Mouse (Mus musculus): ENCODE data around the gene Mpdu1.

Mpdu1 gene

DNA sequence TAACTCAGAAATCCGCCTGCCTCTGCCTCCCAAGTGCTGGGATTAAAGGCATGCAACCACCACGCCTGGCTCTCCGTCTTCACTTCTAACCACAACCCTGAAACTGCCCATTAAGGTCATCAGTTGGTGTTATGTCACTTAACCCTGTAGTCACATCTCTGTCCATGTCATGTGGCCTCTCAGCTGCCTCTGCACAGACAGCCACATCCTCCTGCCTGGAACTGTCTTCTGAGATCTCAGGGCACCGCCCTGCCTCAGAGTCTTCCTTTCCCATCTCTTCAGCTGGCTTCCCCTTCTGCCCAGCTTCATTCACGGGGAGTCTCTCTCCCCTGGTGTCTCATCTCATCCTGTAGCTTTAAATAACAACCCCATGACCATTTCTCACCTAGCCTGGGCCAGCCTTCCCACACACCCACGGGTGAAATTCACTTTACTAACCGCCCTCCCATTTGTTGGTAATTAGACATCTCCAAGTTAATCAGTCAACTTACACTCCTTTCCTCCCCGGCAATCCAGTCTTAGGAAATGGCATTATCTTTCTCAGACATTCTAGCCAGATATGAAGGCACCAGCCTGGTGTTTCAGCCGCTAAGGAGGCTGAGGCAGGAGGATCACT lies 29.9 kb upstream of the Mpdu1 start:
- in situ Hi-C loops (cut with MboI, MseI): no loop called here

DNA sequence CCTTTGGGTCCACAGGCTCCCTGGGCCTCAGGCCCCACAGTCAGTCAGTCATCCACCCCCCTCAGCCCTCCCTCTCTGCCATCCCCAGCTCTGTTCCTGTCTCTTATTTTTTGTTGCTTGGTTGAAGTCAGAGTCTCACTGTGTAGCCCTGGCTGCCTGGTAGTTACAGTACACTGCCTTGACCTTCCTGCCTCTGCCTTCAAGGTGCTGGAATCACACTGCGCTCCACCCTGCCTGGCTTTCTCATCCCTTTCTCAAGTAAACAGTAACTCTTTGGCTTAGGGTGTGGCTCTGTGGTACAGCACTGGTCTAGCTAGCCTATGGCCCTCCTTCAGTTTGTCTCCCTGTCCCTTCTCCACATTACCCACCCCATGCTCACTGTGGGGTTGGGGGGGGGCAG lies 27.4 kb upstream of the Mpdu1 start:
- in situ Hi-C loops (cut with MboI, MseI): loop anchor here (5.0 kb wide), 1 partner anchor 32 kb away; no protein-coding TSS in a partner anchor

DNA sequence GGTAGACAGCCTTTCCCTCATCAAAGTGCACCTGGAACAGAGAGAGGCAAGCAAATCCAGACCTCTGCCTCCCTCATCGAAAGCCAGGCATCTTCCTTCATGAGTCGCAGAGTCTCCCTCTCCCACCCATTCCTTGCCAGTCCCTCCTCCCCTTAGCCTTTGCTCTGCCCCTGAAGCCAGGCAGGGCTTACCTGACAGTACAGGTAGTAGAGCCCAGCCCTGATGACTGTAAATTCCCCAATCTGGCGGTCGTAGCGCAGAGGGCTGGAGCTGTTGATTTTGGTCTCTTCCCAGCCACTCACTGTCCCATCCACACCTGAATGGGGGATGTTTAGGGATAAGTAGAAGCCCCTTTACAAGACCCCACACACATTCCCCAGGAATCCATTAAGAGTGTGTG lies 24.6 kb upstream of the Mpdu1 start:
- in situ Hi-C loops (cut with MboI, MseI): loop anchor here (5.0 kb wide), 1 partner anchor 35 kb away; no protein-coding TSS in a partner anchor

GRCm38 (mm10) chr11:69686377-69686776 lies 23.9 kb upstream of the Mpdu1 start:
- in situ Hi-C loops (cut with MboI, MseI): loop anchor here (5.0 kb wide), 1 partner anchor 36 kb away; no protein-coding TSS in a partner anchor

DNA sequence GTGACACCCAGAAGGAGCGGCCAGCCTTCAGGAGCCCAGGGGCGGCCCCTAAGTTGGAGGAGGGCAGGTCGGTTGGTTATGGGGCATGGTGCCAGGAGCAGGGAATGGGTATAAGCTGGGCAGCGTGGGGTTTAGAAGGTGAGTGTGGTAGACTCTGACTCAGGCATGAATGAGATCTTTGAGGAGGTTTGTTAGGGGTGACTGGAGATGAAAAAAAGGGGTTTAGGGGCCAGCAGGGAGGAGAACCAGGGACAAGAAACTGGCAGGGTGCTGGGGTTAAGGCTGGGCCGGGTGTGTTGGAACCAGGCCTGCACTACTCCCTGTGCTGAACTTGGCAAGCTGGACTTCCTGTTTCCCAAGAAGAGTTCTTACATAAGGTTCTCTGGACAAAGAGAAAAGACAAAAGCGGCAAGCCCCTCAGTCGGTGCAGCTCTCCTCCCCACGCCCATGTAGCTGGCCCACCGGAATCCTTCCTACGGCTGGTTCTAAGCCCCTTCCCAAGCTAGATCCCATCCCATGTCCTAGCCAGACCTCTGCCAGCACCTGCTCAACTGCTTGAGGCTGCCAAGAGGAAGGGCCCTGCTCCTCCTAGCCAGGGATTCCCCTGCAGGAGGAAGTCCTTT lies 23.2 kb upstream of the Mpdu1 start, which contains the start of gene Tnfsf13:
Tnfsf13 (minus strand) TSS at position 259 of the 623 bp plus-strand sequence.
- in situ Hi-C loops (cut with MboI, MseI): loop anchor here (5.0 kb wide), 1 partner anchor 37 kb away; no protein-coding TSS in a partner anchor

DNA sequence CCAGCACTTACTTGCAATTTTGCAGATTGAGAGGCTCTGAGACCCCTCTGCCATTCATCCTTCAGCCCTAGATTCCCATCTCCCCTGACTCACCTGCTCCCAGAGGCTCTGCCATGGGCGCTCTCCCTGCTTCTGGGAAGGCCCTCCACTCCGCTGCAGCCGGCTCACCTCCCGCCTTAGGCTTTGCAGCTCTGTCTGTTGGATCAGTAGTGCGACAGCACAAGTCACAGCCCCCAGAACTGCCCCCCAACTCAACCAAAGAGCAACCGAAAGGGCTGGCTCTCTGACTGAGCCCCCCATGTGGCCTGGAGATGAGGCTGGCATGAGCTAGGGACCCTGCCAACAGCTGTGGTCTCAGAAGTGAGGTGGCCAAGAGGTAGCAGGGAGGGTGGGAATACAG lies 22.5 kb upstream of the Mpdu1 start:
- in situ Hi-C loops (cut with MboI, MseI): loop anchor here (5.0 kb wide), 1 partner anchor 37 kb away; no protein-coding TSS in a partner anchor

GRCm38 (mm10) chr11:69684128-69684745 lies 21.8 kb upstream of the Mpdu1 start:
- in situ Hi-C loops (cut with MboI, MseI): no loop called here

DNA sequence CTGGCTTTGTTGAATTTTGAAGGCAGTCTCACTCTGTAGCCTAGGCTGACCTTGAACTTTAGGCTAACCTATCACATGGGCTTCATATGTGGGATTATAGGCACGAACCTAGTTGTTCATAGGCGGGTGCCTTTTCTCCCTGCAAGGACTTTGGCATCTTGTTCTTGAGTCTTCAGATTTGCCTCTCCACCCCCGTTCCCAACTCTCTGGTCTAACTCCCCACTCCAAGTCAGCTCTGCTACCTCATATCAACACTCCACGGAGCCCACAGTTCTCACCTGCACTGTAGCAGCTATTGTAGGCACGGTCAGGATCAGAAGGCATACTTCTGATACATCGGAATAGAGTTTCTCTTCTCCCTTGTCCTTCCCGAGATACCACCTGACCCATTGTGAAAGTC lies 21.1 kb upstream of the Mpdu1 start:
- in situ Hi-C loops (cut with MboI, MseI): no loop called here

DNA sequence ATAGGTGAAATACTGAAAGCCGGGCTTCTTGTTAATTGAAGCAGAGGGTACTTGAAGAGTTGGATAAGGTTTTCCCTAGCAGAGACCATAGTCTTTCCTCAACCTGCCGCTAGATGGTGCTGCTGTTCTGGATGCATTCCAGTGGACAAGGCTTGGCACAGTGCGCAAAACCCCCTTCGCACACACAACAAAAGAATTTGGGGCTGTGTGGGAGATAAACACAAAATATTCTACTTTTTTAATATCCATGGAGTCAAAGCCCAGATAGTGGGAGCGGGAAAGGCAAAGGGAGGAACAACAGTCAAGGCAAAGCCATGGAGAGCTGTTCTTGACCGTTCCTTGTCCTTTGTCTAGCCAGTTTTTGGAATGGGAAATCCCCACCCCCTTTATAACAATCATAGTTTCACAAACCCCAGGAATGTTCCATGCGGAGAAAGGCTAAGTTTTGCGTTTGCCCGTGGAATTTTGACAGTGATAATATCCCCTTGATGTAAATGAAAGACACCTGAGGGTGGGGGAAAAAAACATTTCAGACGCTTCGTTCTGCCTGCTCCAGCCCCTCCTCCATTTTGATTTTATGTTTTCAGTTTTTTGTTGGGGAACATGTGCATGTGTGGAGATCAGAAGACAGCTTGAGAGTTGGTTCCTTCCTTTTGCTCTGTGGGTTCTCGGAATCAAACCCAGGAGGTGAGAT lies 20.5 kb upstream of the Mpdu1 start:
- in situ Hi-C loops (cut with MboI, MseI): no loop called here

GRCm38 (mm10) chr11:69682209-69682839 lies 19.9 kb upstream of the Mpdu1 start:
- in situ Hi-C loops (cut with MboI, MseI): no loop called here

- in situ Hi-C loops (cut with MboI, MseI): no loop called here
Observed at GRCm38 (mm10) chr11:69681314-69682208, 19.1 kb upstream of the Mpdu1 start, which contains the start of gene Senp3. Gene Senp3 (minus strand): TSS chr11:69682084.

GRCm38 (mm10) chr11:69680136-69680855 lies 17.9 kb upstream of the Mpdu1 start:
- in situ Hi-C loops (cut with MboI, MseI): no loop called here

DNA sequence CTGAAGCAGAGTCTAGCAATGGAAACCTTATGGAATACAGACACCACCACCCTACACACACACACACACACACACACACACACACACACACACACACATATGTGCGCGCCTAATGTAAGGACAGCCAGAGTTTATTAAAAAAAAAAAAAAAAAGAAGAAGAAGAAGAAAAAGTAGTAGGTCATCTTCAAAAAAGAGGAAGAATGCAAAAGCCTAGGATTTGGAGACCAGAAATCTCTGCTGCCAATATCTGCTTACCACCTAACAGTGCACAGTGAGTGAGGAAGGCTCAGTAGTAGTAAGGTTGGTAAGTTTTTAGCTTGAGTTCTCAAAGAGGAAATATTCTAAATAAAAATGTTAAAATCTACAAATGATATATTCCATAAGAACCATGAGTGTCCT lies 16.7 kb upstream of the Mpdu1 start:
- in situ Hi-C loops (cut with MboI, MseI): no loop called here

DNA sequence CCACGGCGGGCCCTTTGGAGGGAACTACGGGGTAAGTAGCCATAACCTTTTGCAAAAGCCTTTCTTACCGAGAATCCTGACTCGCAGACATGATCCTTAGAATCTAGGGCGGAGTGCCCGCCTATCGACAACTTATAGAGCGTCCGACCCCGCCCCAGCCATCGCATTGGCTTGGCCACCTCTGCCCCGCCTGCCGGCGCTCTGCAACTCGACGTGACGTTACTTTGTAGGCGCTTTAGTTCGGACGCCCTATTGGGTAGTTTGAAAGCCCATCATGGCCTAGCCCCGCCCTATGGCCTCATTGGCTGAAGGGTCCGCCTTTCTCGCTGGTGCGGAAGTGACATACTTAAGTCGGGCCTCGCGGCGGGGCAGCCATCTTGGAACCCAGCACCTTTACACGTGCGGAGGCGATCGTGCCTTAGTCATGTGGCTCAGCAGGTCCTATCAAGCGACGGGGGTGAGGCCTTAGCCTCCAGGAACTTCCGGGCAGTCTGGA lies 9.8 kb upstream of the Mpdu1 start, which contains the start of gene Eif4a1:
Eif4a1 (minus strand) TSS at position 213 of the 496 bp plus-strand sequence.
- in situ Hi-C loops (cut with MboI, MseI): no loop called here

DNA sequence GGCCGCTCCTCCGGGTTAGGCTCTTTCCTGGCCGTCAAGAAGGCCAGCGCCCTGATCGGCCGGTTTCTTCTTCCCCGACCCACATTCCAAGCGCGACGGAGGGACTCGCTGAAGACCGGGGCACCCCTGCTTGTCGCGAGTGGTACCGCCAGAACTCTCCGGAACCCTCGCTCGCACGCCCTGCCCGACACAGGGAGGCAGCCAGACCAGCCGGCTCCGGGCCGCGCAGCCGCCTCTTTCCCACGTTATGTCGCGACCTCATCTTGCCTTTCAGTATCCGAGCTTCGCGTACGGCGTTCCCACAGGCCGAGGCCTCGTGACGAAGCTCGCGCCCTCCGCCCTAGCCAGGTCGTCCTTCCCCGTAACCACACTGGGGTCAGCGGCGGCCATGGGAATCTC lies 9.3 kb upstream of the Mpdu1 start:
- in situ Hi-C loops (cut with MboI, MseI): no loop called here

DNA sequence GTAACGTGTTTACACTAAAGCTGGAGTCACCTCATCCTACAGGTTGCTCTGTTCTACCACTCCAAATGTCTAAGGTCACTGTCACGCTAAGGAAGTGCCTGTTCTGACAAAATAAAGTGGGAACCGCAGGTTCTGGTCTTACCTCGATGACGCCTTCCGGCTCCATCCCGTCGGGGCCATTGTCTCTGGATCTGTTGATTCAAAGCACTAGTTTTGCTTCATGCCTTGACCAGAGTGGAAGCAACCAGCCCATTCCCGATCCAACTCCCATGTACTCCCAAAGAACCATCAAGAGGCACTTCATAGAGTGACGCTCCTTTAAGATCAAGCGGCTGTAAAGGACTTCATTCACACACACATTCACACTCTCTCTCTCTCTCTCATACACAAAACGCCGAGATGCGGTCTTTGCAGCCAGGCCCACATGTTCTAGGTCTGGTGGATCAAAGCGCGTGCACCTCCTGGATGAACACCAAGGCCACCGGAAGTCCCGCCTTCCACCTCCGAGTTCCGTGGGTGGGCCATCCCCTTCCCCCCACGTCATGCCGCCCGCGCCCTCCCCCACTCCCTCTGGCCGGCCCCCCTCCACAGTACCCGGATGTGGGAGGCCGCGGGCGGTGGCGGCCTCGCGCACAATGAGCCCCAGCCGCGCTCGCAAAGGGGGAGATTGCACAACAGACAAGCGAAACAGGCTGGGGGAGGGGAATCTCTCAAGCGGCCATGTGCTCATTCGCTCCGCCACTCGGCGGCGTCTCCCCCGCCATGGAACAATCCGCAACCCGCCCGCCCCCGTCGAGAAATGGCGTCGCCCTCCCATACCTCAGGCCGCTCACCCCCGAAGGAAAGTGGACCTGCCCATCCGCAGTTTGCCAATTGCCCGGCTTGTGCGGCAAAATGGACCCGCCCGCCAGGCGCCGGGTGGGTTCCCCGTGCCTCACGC lies 8.6 kb upstream of the Mpdu1 start:
- in situ Hi-C loops (cut with MboI, MseI): no loop called here

DNA sequence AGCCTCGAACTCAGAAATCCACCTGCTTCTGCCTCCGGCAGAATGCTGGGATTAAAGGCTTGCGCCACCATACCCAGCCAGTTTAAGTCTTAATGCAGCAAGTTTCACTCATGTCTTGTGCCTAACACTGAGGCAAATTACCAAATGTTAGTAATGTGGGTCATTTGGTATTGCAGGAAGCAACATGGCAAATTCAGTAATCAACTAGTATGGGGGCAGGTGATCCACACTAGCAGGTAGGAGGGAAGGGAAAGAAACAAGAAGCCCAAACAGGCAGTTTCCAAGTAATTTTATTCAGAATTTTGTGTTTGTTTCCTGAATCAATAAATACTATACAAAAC lies 4.2 kb upstream of the Mpdu1 start:
- in situ Hi-C loops (cut with MboI, MseI): loop anchor here (5.0 kb wide), 1 partner anchor 981 kb away; the partner anchor contains the start of genes Rnf167 and Slc25a11

- in situ Hi-C loops (cut with MboI, MseI): loop anchor here (5.0 kb wide), 1 partner anchor 981 kb away; the partner anchor contains the start of genes Rnf167 and Slc25a11
Observed at GRCm38 (mm10) chr11:69665961-69666664, 3.7 kb upstream of the Mpdu1 start, which contains the start of gene Cd68. Gene Cd68 (minus strand): TSS chr11:69666153.
